Mouse (Mus musculus) E14TG2a.4 (cell line): Measurements from ENCODE around the gene Cyp4x1.
"Not testable (repeated sequence)": the region's sequence is repeated elsewhere in the genome, so short reads cannot be mapped to it uniquely, and the experiment has no call there.

Experiments
- H3K27me3 ChIP-seq: 2 replicates; pipeline ENCODE4 v1.6.1; 2014; ENCODE audit warnings: low read length, control low read depth; ENCODE audit not compliant: insufficient read depth
- H3K36me3 ChIP-seq: 2 replicates; pipeline ENCODE4 v1.6.1; 2014; ENCODE audit warnings: low read length, control low read depth; ENCODE audit not compliant: insufficient read depth
- H3K4me1 ChIP-seq: replicated peaks from 2 replicates; pipeline ENCODE4 v1.6.1; 2014; ENCODE audit warnings: low read depth, low read length, control low read depth
- H3K4me3 ChIP-seq: replicated peaks from 2 replicates; pipeline ENCODE4 v1.5.1; 2014; ENCODE audit warnings: mild to moderate bottlenecking, low read length
- H3K9me3 ChIP-seq: 2 replicates; pipeline ENCODE4 v1.6.1; 2014; ENCODE audit warnings: low read length, control low read depth
- CTCF ChIP-seq: conservative IDR thresholded peaks from 2 replicates; pipeline ENCODE4 v1.5.1; 2014; ENCODE audit warnings: low read length
- NANOG ChIP-seq: IDR thresholded peaks from 2 replicates; pipeline ENCODE4 v1.6.1; 2014; ENCODE audit warnings: borderline replicate concordance, low read length, mixed read lengths
- POU5F1 ChIP-seq: IDR thresholded peaks from 2 replicates; pipeline ENCODE4 v1.6.1; 2014; ENCODE audit warnings: low read length, borderline replicate concordance

Gene Cyp4x1

GRCm38 (mm10) chr4:115133621-115134295, at the start of gene Cyp4x1:
Gene Cyp4x1 (minus strand): TSS chr4:115134281.
- Histone ChIP-seq H3K4me1 (peaks cover 16% of the 10 kb centered on the region), H3K36me3 (no peaks in the 10 kb centered on the region), H3K27me3 (peaks cover 35% of the 10 kb centered on the region), H3K9me3 (no peaks in the 10 kb centered on the region), H3K4me3 (peak within 1 kb of the TSS; percentile 74)
- TF ChIP-seq POU5F1: no peak
- TF ChIP-seq CTCF: no peak
- no peak for TF ChIP-seq NANOG

GRCm38 (mm10) chr4:115176201-115176600, 42.1 kb upstream of the Cyp4x1 start:
- peaks cover 15% of the 10 kb centered on the region for H3K4me1 ChIP-seq
- not testable (repeated sequence) for H3K36me3 ChIP-seq, H3K27me3 ChIP-seq, H3K4me3 ChIP-seq
- peaks cover 39% of the 10 kb centered on the region for H3K9me3 ChIP-seq

GRCm38 (mm10) chr4:115174694-115175353, 40.7 kb upstream of the Cyp4x1 start:
- H3K9me3 ChIP-seq: peaks cover 53% of the 10 kb centered on the region
- H3K36me3 ChIP-seq: no peaks in the 10 kb centered on the region
- H3K4me1 ChIP-seq: peaks cover 15% of the 10 kb centered on the region
- no peak for TF ChIP-seq CTCF
- TF ChIP-seq POU5F1: no peak
- no peak for TF ChIP-seq NANOG
- H3K27me3 ChIP-seq: no peaks in the 10 kb centered on the region
- H3K4me3 ChIP-seq: no peak overlapping the region

GRCm38 (mm10) chr4:115158963-115159362, 24.9 kb upstream of the Cyp4x1 start:
- not testable (repeated sequence) for H3K27me3 ChIP-seq, H3K36me3 ChIP-seq, H3K4me3 ChIP-seq, H3K4me1 ChIP-seq
- peaks cover 41% of the 10 kb centered on the region for H3K9me3 ChIP-seq

- H3K27me3 ChIP-seq: no peaks in the 10 kb centered on the region
- peaks cover 23% of the 10 kb centered on the region; the same call in 1 of the 2 replicates for H3K9me3 ChIP-seq
- no peaks in the 10 kb centered on the region for H3K4me1 ChIP-seq
- no peak overlapping the region for H3K4me3 ChIP-seq
- TF ChIP-seq NANOG: no peak
- peak; percentile 22; the same call in 1 of the 2 replicates for TF ChIP-seq CTCF
- H3K36me3 ChIP-seq: no peaks in the 10 kb centered on the region
These were observed 20.6 kb upstream of the Cyp4x1 start for GRCm38 (mm10) chr4:115154723-115155122.

- Histone ChIP-seq H3K27me3 (peaks cover 35% of the 10 kb centered on the region), H3K4me1 (peaks cover 16% of the 10 kb centered on the region), H3K9me3 (no peaks in the 10 kb centered on the region), H3K4me3 (peak overlapping the region; percentile 74), H3K36me3 (no peaks in the 10 kb centered on the region)
- TF ChIP-seq POU5F1 (no peak), CTCF (no peak), NANOG (no peak)
These were observed 182 bp upstream of the Cyp4x1 start for GRCm38 (mm10) chr4:115134296-115134630.

- TF ChIP-seq CTCF (no peak), POU5F1 (no peak), NANOG (no peak)
- Histone ChIP-seq H3K4me3 (no peak overlapping the region), H3K27me3 (peaks cover 32% of the 10 kb centered on the region)
These were observed 996 bp downstream of the Cyp4x1 start for GRCm38 (mm10) chr4:115133085-115133484.

GRCm38 (mm10) chr4:115124713-115125112, 9.4 kb downstream of the Cyp4x1 start:
- H3K36me3 ChIP-seq: no peaks in the 10 kb centered on the region
- TF ChIP-seq CTCF (peak; percentile 31), NANOG (no peak)
- no peaks in the 10 kb centered on the region for H3K4me1 ChIP-seq
- no peak overlapping the region for H3K4me3 ChIP-seq
- H3K9me3 ChIP-seq: no peaks in the 10 kb centered on the region
- H3K27me3 ChIP-seq: no peaks in the 10 kb centered on the region

More at GRCm38 (mm10) chr4:115133085-115133484, 996 bp downstream of the Cyp4x1 start:
- Histone ChIP-seq H3K36me3 (no peaks in the 10 kb centered on the region), H3K9me3 (no peaks in the 10 kb centered on the region), H3K4me1 (peaks cover 16% of the 10 kb centered on the region)

- H3K9me3 ChIP-seq: no peaks in the 10 kb centered on the region
- H3K4me1 ChIP-seq: no peaks in the 10 kb centered on the region
- no peaks in the 10 kb centered on the region for H3K36me3 ChIP-seq
- no peak for TF ChIP-seq POU5F1
- no peak for TF ChIP-seq CTCF
- no peak for TF ChIP-seq NANOG
- H3K27me3 ChIP-seq: no peaks in the 10 kb centered on the region
- H3K4me3 ChIP-seq: no peak overlapping the region
These were observed 10.6 kb downstream of the Cyp4x1 start for GRCm38 (mm10) chr4:115123507-115123906.
